Mouse (Mus musculus) stomach, embryonic 14.5 days (tissue): Measurements from ENCODE around the gene Zfp759. TPM values are rescaled to one million over a fixed set of nuclear protein-coding genes. Genes with fewer than 3 reads are reported as not detected.
"Not testable (repeated sequence)": the region's sequence is repeated elsewhere in the genome, so short reads cannot be mapped to it uniquely, and the experiment has no call there.

ENCODE experiments used
- ATAC-seq: fragments of 200-750 bp; cut with Nextera tagmentation; 2 replicates; pipeline ENCODE4 v1.8.0; 2017; ENCODE audit warnings: low read depth, moderate TSS enrichment; ENCODE audit not compliant: insufficient number of reproducible peaks, insufficient read depth, low FRiP score
- H3K27ac ChIP-seq: fragments of 300-500 bp; sonication (generic); 2 replicates; pipeline ENCODE4 v1.5.1; 2014; ENCODE audit warnings: mild to moderate bottlenecking, low read length, moderate library complexity, mixed read lengths
- H3K27me3 ChIP-seq: fragments of 300-500 bp; sonication (generic); 2 replicates; pipeline ENCODE4 v1.6.1; 2014; ENCODE audit warnings: low read length, control low read depth, mixed read lengths; ENCODE audit not compliant: control insufficient read depth, insufficient read depth
- H3K36me3 ChIP-seq: fragments of 300-500 bp; sonication (generic); 2 replicates; pipeline ENCODE4 v1.6.1; 2014; ENCODE audit warnings: mild to moderate bottlenecking, control low read depth, low read length, moderate library complexity, mixed read lengths; ENCODE audit not compliant: control insufficient read depth, insufficient read depth
- H3K4me1 ChIP-seq: fragments of 300-500 bp; sonication (generic); 2 replicates; pipeline ENCODE4 v1.6.1; 2014; ENCODE audit warnings: low read length, control low read depth, mixed read lengths; ENCODE audit not compliant: control insufficient read depth, insufficient read depth
- H3K4me2 ChIP-seq: fragments of 300-500 bp; sonication (generic); replicated peaks from 2 replicates; pipeline ENCODE4 v1.6.1; 2014; ENCODE audit warnings: low read depth, low read length, control low read depth
- H3K4me3 ChIP-seq: fragments of 300-500 bp; sonication (generic); 2 replicates; pipeline ENCODE4 v1.5.1; 2014; ENCODE audit warnings: low read depth, low read length, control low read depth
- H3K9ac ChIP-seq: fragments of 300-500 bp; sonication (generic); replicated peaks from 2 replicates; pipeline ENCODE4 v1.6.1; 2014; ENCODE audit warnings: low read depth, mild to moderate bottlenecking, control low read depth, low read length, moderate library complexity, mixed read lengths
- H3K9me3 ChIP-seq: fragments of 300-500 bp; sonication (generic); 2 replicates; pipeline ENCODE4 v1.6.1; 2016; ENCODE audit warnings: low read depth, low read length, control low read depth; ENCODE audit not compliant: control insufficient read depth
- WGBS: fragments of 180-500 bp; shearing (Covaris S2); extraction: QIAGEN DNeasy Blood & Tissue Kit; methylation state at CpG from one replicate; pipeline ENCODE4 v1.1.7; 2014; 5-methylcytosine and 5-hydroxymethylcytosine counted together
- polyA plus RNA-seq: library from polyadenylated mRNA; unstranded; fragments of >200 nt; fragmentation: Nextera tagmentation; extraction: Ambion mirVana; gene quantifications from 2 replicates; pipeline ENCODE4 v1.2.1, GENCODE M21; 2014

Zfp759 gene
- polyA plus RNA-seq, 1 experiment from 2014 or later: 3.0 TPM

DNA sequence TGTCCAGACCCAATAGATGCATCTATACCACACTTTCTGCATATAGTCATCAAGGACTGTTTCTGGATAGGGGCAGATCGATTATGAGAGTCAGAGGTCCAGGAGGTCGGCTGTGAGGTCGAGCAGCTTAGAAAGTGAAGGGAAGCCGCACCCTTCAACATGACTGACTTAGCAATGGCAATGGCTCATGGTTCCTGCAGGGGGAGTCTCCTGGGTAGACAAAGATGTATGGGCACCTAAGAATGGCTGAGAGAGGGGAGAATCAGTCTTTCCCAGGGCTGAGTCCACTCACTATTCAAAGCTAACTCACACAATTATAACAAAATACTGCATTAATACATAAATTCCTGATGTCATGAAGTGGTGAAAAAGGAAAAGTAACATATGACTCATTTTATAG lies 44.7 kb downstream of the Zfp759 start:
- H3K9me3 ChIP-seq, H3K4me2 ChIP-seq, ATAC-seq, H3K36me3 ChIP-seq, H3K27me3 ChIP-seq, H3K4me1 ChIP-seq, H3K27ac ChIP-seq, H3K4me3 ChIP-seq, H3K9ac ChIP-seq: not testable (repeated sequence)
- 55% methylated on average over 4 of the region's 4 CpGs for WGBS

DNA sequence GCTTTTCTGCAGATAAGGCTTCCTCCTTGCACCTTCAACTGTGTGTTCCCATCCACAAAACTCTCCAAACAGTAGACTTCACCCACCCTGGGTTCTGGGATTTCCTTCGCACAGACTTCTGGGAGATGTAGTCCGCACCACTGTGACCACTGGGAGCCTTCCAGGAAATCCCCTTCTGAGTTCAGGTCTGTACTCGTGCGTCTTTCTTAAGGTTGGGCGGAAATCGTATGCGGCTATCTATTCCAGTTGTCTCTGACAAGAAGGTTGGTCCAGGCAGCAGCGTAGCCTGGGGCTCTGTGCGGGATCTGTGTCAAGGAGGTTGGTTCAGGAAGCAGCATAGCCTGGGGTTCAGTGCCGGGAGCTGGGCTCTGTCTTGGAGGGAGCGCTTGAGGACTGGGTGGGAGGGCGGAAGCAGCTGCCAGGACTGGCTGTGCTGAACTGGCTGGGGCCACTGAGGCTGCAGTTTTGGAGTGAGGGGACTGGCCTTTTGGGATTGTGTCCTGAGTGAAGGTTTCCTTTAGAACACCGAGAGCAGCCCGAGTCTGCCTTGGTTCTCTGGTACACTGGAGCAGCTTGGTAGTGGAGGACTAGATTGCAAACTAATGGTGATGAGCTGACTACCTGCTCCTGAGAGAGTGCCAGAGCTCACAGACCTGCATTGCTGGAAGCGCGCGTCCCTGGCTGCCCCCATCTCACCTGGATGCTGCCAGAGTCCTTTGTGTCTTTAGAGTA lies 51.7 kb downstream of the Zfp759 start, which contains the start of gene Rsl1:
TSS of gene Rsl1 (plus strand) at position 192 of the 732 bp plus-strand sequence.
- 1% methylated on average over 17 of the region's 17 CpGs for WGBS
- ATAC-seq: peak; percentile 96

DNA sequence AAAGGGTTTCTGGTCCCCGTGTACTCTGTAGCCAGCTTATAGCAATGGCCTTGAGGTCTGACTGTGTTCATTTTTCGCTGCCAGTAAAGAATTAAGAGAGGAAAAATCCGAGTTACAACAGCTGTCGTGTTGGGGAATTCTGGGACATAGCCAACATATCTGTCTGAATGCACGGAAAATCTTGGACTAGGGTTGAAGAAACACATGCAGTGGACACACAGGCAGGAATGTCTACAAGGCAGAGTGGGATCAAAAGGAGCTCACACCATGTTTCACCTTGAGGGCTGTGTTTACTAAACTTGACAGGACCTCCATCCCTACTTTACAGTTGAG lies 52.2 kb downstream of the Zfp759 start:
- Histone ChIP-seq H3K4me1 (no peaks in the 10 kb centered on the region), H3K27me3 (no peaks in the 10 kb centered on the region), H3K9ac (peak overlapping the region; percentile 45; the same call in 1 of the 2 replicates), H3K9me3 (no peaks in the 10 kb centered on the region), H3K27ac (no peak overlapping the region), H3K36me3 (0 out of 2 replicates have a peak, but pooled peaks cover 3% of the 10 kb centered on the region), H3K4me2 (peak overlapping the region; percentile 53), H3K4me3 (peak overlapping the region; percentile 51)
- no peak for ATAC-seq
- WGBS: 8% methylated on average over 5 of the region's 5 CpGs

More for the DNA sequence above, 51.7 kb downstream of the Zfp759 start, which contains the start of gene Rsl1:
- not testable (repeated sequence) for H3K4me1 ChIP-seq, H3K9me3 ChIP-seq, H3K36me3 ChIP-seq, H3K27me3 ChIP-seq
- Histone ChIP-seq H3K9ac (peak within 1 kb of the TSS; percentile 45), H3K4me2 (peak within 1 kb of the TSS; percentile 53), H3K4me3 (peak within 1 kb of the TSS; percentile 51), H3K27ac (peak within 1 kb of the TSS; percentile 45; the same call in 1 of the 2 replicates)

Other genes with a start within 250 kb of the Zfp759 start
- 1.3 and 2.4 TPM in 2 replicates for gene Gm10767, start 216.7 kb upstream of the Zfp759 start, polyA plus RNA-seq
- 4.8 and 5.0 TPM in 2 replicates for gene Zfp712, start 60.5 kb upstream of the Zfp759 start, polyA plus RNA-seq
- 6.6 and 7.6 TPM in 2 replicates for gene Zfp708, start 23.7 kb upstream of the Zfp759 start, polyA plus RNA-seq
- 4.1 and 4.5 TPM in 2 replicates for gene Gm28557, start 13.1 kb upstream of the Zfp759 start, polyA plus RNA-seq
- 0.51 and 0.64 TPM in 2 replicates for gene Rslcan18, start 5.4 kb upstream of the Zfp759 start, polyA plus RNA-seq
- 6.1 and 6.4 TPM in 2 replicates for gene Rsl1, start 51.5 kb downstream of the Zfp759 start, polyA plus RNA-seq
- 1.8 and 2.2 TPM in 2 replicates for gene Zfp455, start 72.8 kb downstream of the Zfp759 start, polyA plus RNA-seq
- 3.2 TPM in 2 replicates for gene Zfp458, start 156.8 kb downstream of the Zfp759 start, polyA plus RNA-seq
- 0.64 and 1.1 TPM in 2 replicates for gene Zfp457, start 184.8 kb downstream of the Zfp759 start, polyA plus RNA-seq
- 2.8 and 3.4 TPM in 2 replicates for gene Zfp595, start 210.9 kb downstream of the Zfp759 start, polyA plus RNA-seq
- not detected in 2 replicates for gene Gm28044, start 238.9 kb downstream of the Zfp759 start, polyA plus RNA-seq
- gene Zfp953, start 238.9 kb downstream of the Zfp759 start, polyA plus RNA-seq: 1.5 and 1.8 TPM in 2 replicates